Mouse (Mus musculus): ENCODE measurements at regions not wholly inside any gene's neighbourhood (a gene's known extent, or its start where the extent isn't known, plus 50 kb on each side); places are given as distances from the start of the nearest gene placed in this dataset.

DNA sequence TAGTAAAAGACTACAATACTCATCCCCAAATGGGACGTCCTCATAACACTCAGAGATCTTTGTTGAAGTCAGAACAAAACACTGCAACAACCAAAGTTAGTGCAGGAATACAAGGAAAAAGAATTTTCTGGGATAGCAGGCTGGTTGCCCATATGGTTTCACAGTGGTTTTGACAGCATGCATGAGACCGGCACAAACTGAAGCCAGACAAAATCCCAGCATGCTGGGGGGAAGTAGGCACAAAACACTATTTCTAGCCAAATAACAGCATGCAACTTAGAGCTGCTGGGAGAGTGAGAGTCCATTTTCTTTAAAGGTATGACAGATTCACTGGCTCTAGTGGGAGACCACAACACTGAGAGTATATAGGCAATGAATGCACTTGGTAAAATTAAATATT lies 619.1 kb upstream of the Manea start:
- no peaks in the 10 kb centered on the region for H3K9me3 ChIP-seq (ENCODE audit: control insufficient read depth, low read length)
- ATAC-seq (ENCODE audit: low FRiP score, low TSS enrichment) (no peak), DNase-seq (no peak)
- H3K9ac ChIP-seq (replicated peaks; ENCODE audit: low read length), result no peak overlapping the region
- H3K27ac ChIP-seq (replicated peaks; ENCODE audit: low read depth, low read length), result no peak overlapping the region
- no peak overlapping the region for H3K4me2 ChIP-seq (ENCODE audit: low read length)
- no peaks in the 10 kb centered on the region for H3K27me3 ChIP-seq (ENCODE audit: control insufficient read depth, insufficient read depth, low read length)
- no peaks in the 10 kb centered on the region for H3K4me1 ChIP-seq (ENCODE audit: control insufficient read depth, insufficient read depth, low read length)
- H3K4me3 ChIP-seq (replicated peaks; ENCODE audit: low read depth, low read length), result no peak overlapping the region
- no peaks in the 10 kb centered on the region for H3K36me3 ChIP-seq (ENCODE audit: control insufficient read depth, insufficient read depth, low read length)
- WGBS, result 82% methylated on average over 2 of the region's 2 CpGs

DNA sequence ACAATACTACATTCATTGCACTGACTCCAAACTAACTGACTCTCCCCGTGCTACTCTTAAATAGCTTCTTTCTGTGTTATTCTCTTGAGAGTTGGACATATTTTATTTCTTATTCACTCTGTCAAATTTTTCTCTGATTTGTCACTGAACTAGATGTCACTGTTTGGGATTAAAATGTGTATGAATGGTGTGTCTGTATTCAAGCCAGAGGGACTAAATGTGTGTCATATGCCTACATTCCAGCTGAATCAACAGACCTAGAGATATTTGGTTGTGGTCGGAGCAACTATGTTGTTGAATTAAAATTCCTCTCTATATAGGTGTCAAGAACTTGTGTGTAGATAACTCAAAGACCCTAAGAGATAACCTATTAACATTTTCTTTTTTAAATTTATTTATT lies 618.2 kb upstream of the Manea start:
- ATAC-seq (ENCODE audit: low FRiP score, low TSS enrichment) (no peak), DNase-seq (no peak)
- Histone ChIP-seq H3K4me1 (ENCODE audit: control insufficient read depth, insufficient read depth, low read length) (no peaks in the 10 kb centered on the region), H3K27me3 (ENCODE audit: control insufficient read depth, insufficient read depth, low read length) (no peaks in the 10 kb centered on the region), H3K9me3 (ENCODE audit: control insufficient read depth, low read length) (no peaks in the 10 kb centered on the region), H3K36me3 (ENCODE audit: control insufficient read depth, insufficient read depth, low read length) (no peaks in the 10 kb centered on the region), H3K9ac (replicated peaks; ENCODE audit: low read length) (no peak overlapping the region), H3K27ac (replicated peaks; ENCODE audit: low read depth, low read length) (no peak overlapping the region), H3K4me2 (ENCODE audit: low read length) (no peak overlapping the region), H3K4me3 (replicated peaks; ENCODE audit: low read depth, low read length) (no peak overlapping the region)
- 84% methylated on average over 2 of the region's 2 CpGs for WGBS

DNA sequence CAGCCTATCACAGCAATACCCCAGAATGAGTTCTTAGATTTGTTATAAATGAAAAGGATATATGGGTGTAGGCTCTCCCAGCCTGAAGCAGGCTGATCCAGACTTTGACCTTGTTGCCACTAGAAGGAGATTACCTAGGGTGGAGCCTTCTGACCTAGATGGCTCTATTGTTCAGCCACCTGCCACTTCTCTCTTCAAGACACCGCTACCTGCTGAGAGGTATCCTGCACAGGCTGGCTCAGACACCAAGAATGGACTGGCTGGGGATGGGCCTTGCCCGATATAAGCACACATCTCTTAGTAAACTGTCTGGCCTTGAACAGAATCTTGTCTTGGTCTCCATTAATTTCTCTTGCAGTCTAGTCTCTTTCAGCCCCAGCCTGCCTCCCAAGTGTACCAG lies 597.9 kb upstream of the Manea start:
- Histone ChIP-seq H3K27me3 (ENCODE audit: control insufficient read depth, insufficient read depth, low read length) (peaks cover 3% of the 10 kb centered on the region; the same call in 1 of the 2 replicates), H3K4me2 (ENCODE audit: low read length) (no peak overlapping the region), H3K9me3 (ENCODE audit: control insufficient read depth, low read length) (no peaks in the 10 kb centered on the region), H3K27ac (replicated peaks; ENCODE audit: low read depth, low read length) (no peak overlapping the region), H3K9ac (replicated peaks; ENCODE audit: low read length) (no peak overlapping the region), H3K4me1 (ENCODE audit: control insufficient read depth, insufficient read depth, low read length) (no peaks in the 10 kb centered on the region), H3K4me3 (replicated peaks; ENCODE audit: low read depth, low read length) (no peak overlapping the region), H3K36me3 (ENCODE audit: control insufficient read depth, insufficient read depth, low read length) (no peaks in the 10 kb centered on the region)
- WGBS, result 82% methylated on average over 2 of the region's 2 CpGs
- DNase-seq (no peak), ATAC-seq (ENCODE audit: low FRiP score, low TSS enrichment) (no peak)

DNA sequence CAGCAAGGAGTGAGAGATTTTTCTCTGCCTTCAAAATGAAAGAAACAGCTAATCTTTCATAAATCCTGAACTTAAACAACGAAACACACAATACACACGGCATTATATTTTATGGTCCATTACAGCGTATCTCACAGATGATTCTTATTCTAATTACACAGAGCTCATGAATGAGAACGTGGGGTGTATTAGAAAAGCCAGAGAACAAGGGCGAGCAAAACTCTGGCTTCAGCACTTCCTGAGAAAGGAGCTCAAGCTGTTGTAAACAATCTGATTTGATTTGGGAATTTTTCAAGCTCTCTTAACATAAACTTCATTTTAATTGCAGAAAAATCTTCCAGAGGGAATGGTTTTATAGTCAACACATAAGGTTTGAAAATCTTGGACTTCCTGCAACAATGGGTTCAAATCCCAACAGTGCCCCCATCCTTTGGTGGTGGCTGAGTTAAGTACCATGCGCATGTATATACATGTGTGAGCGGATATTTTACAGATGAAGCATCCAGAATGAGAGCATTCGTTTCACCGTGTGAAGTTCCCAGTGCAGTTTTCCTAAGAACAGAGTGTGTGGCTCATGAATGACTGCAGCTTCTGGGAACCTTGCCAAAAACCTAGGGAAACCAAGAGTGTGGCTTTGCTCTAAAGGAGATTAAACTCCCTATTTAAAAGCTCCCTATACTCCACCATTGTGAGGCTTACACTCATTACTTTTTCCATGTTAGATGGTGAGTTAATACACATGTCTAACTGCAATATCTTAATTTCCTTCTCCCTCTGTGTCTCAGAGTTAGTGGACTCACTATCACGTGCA lies 587.5 kb upstream of the Manea start:
- Histone ChIP-seq H3K9me3 (ENCODE audit: control insufficient read depth, low read length) (no peaks in the 10 kb centered on the region), H3K36me3 (ENCODE audit: control insufficient read depth, insufficient read depth, low read length) (no peaks in the 10 kb centered on the region), H3K27ac (replicated peaks; ENCODE audit: low read depth, low read length) (no peak overlapping the region), H3K27me3 (ENCODE audit: control insufficient read depth, insufficient read depth, low read length) (peaks cover 18% of the 10 kb centered on the region), H3K9ac (replicated peaks; ENCODE audit: low read length) (no peak overlapping the region), H3K4me2 (ENCODE audit: low read length) (no peak overlapping the region), H3K4me3 (replicated peaks; ENCODE audit: low read depth, low read length) (no peak overlapping the region), H3K4me1 (ENCODE audit: control insufficient read depth, insufficient read depth, low read length) (no peaks in the 10 kb centered on the region)
- DNase-seq (peak; percentile 91), ATAC-seq (ENCODE audit: low FRiP score, low TSS enrichment) (peak; percentile 84)
- WGBS, result 16% methylated on average over 10 of the region's 10 CpGs

DNA sequence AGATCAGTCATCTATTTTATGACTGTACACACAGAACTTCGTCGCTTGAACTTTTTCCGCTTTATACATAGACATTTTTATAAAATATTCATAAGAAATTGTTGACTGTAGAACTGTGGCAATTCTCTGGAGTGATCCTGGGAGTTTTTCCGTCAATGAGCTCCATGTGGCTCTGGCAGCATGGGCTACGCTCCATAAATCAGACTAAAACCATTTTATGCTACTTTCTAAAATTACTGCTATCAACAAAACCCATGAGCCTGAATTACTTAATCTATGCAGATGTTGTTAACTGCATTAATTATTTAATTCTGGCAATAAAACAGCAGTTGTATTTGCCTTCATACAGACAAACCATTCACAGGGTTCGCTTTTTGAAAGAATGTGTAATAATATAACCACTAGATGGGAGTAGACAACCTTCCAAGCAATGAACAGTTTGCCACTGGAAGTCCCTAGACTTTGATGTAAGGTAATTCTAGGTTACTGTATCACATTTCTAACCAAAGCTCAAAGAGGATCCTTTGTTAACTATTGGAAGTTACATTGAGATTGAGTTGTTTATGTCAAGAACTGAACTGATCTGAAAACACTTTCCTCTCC lies 583.3 kb upstream of the Manea start:
- DNase-seq (peak; percentile 84), ATAC-seq (ENCODE audit: low FRiP score, low TSS enrichment) (peak; percentile 59)
- Histone ChIP-seq H3K36me3 (ENCODE audit: control insufficient read depth, insufficient read depth, low read length) (no peaks in the 10 kb centered on the region), H3K4me1 (ENCODE audit: control insufficient read depth, insufficient read depth, low read length) (no peaks in the 10 kb centered on the region), H3K4me2 (ENCODE audit: low read length) (no peak overlapping the region), H3K27ac (replicated peaks; ENCODE audit: low read depth, low read length) (no peak overlapping the region), H3K9me3 (ENCODE audit: control insufficient read depth, low read length) (no peaks in the 10 kb centered on the region), H3K27me3 (ENCODE audit: control insufficient read depth, insufficient read depth, low read length) (peaks cover 5% of the 10 kb centered on the region; the same call in 1 of the 2 replicates), H3K4me3 (replicated peaks; ENCODE audit: low read depth, low read length) (no peak overlapping the region), H3K9ac (replicated peaks; ENCODE audit: low read length) (no peak overlapping the region)
- WGBS, result 55% methylated on average over 6 of the region's 6 CpGs

DNA sequence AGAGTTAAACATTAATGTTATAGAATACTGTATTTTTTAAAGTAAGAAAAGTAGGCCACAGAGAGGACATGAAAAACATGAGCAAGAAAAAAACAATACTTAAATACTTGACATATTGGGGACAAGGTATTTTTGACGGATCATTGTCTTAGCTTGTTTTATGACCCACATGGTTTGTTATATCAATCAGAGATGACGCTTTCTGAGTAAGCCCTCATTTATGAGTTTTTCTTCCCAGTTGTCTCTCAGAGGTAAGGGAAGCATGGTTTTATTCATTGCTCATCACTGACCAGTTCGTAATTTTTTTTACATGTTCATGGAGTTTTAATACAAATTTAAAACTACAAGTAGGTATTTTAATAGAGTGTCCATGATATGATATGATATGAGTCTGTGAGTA lies 579.4 kb upstream of the Manea start:
- Histone ChIP-seq H3K4me2 (ENCODE audit: low read length) (no peak overlapping the region), H3K27ac (replicated peaks; ENCODE audit: low read depth, low read length) (no peak overlapping the region), H3K9me3 (ENCODE audit: control insufficient read depth, low read length) (no peaks in the 10 kb centered on the region), H3K4me1 (ENCODE audit: control insufficient read depth, insufficient read depth, low read length) (no peaks in the 10 kb centered on the region), H3K36me3 (ENCODE audit: control insufficient read depth, insufficient read depth, low read length) (no peaks in the 10 kb centered on the region), H3K27me3 (ENCODE audit: control insufficient read depth, insufficient read depth, low read length) (peaks cover 5% of the 10 kb centered on the region; the same call in 1 of the 2 replicates), H3K9ac (replicated peaks; ENCODE audit: low read length) (no peak overlapping the region), H3K4me3 (replicated peaks; ENCODE audit: low read depth, low read length) (no peak overlapping the region)
- ATAC-seq (ENCODE audit: low FRiP score, low TSS enrichment) (no peak), DNase-seq (no peak)
- 89% methylated on average over 3 of the region's 3 CpGs for WGBS

DNA sequence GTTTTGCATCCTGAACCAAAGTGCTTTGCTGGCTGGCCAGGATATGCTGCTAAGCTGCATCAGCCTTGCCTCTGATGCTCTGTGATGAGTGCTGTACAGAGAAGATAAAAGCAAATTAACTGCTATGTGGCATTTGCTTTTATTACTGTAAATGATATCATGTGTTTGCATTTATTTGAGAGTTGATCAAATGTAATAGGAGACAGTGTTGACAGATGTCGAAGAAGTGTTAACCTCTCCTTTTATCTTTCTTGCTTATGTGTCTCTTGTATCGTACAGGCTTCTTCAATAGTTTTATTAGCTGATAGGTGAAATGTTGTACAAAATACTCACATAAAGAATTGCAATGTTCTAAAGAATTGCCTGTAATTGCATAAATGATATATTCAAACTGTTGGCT lies 541.8 kb upstream of the Manea start:
- no peak for ATAC-seq (ENCODE audit: low FRiP score, low TSS enrichment)
- WGBS, result 83% methylated on average over 2 of the region's 2 CpGs
- no peaks in the 10 kb centered on the region for H3K9me3 ChIP-seq (ENCODE audit: control insufficient read depth, low read length)

DNA sequence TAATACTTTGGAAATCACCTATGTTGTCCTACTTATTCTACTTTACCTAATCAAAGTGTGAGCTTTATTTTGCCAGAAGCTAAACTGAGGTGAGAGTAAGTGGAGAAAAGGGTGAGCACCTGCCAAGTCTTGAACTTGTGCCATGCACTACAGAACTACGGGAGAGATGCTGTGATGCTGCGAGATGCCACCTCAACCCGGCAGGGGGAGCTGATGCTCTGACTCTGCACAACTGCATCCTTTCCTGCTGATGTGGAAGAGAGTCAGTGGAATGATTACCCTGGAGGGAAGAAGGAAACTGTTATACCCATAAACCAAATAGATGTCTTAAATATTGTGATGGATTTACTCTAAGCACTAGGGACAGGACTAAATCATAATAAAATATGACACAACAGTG lies 532.3 kb upstream of the Manea start:
- no peak overlapping the region for H3K4me3 ChIP-seq (replicated peaks; ENCODE audit: low read depth, low read length)
- no peak overlapping the region for H3K4me2 ChIP-seq (ENCODE audit: low read length)
- no peaks in the 10 kb centered on the region for H3K36me3 ChIP-seq (ENCODE audit: control insufficient read depth, insufficient read depth, low read length)
- ATAC-seq (ENCODE audit: low FRiP score, low TSS enrichment) (no peak), DNase-seq (no peak)
- H3K4me1 ChIP-seq (ENCODE audit: control insufficient read depth, insufficient read depth, low read length), result no peaks in the 10 kb centered on the region
- no peaks in the 10 kb centered on the region for H3K27me3 ChIP-seq (ENCODE audit: control insufficient read depth, insufficient read depth, low read length)
- no peak overlapping the region for H3K9ac ChIP-seq (replicated peaks; ENCODE audit: low read length)
- H3K9me3 ChIP-seq (ENCODE audit: control insufficient read depth, low read length), result no peaks in the 10 kb centered on the region
- WGBS, result 38% methylated on average over 3 of the region's 3 CpGs
- H3K27ac ChIP-seq (replicated peaks; ENCODE audit: low read depth, low read length), result no peak overlapping the region

More for the DNA sequence above, 541.8 kb upstream of the Manea start:
- Histone ChIP-seq H3K9ac (replicated peaks; ENCODE audit: low read length) (no peak overlapping the region), H3K27ac (replicated peaks; ENCODE audit: low read depth, low read length) (no peak overlapping the region), H3K4me3 (replicated peaks; ENCODE audit: low read depth, low read length) (no peak overlapping the region), H3K4me1 (ENCODE audit: control insufficient read depth, insufficient read depth, low read length) (no peaks in the 10 kb centered on the region), H3K36me3 (ENCODE audit: control insufficient read depth, insufficient read depth, low read length) (no peaks in the 10 kb centered on the region), H3K27me3 (ENCODE audit: control insufficient read depth, insufficient read depth, low read length) (no peaks in the 10 kb centered on the region), H3K4me2 (ENCODE audit: low read length) (no peak overlapping the region)
- DNase-seq, result no peak

DNA sequence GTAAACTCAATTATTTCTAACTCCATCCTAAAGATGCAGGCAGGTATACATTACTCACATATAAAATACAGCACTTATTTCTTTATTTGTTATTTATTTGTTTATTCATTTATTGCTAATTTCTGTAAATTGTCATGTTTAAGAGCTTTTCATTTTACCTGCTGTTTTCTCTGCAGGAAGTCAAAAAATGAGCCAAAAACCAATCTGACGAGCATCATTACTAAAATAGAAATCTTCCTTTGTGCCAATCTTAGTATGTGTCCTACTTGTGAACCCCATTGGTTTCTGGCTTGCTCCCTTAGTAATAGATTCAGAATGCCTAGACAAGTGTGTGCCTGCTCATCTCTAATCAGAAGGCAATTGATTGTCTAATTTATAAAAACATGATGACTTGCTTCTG lies 495.1 kb upstream of the Manea start:
- Histone ChIP-seq H3K27ac (replicated peaks; ENCODE audit: low read depth, low read length) (no peak overlapping the region), H3K9me3 (ENCODE audit: control insufficient read depth, low read length) (no peaks in the 10 kb centered on the region), H3K27me3 (ENCODE audit: control insufficient read depth, insufficient read depth, low read length) (no peaks in the 10 kb centered on the region), H3K4me2 (ENCODE audit: low read length) (no peak overlapping the region), H3K4me3 (replicated peaks; ENCODE audit: low read depth, low read length) (no peak overlapping the region), H3K4me1 (ENCODE audit: control insufficient read depth, insufficient read depth, low read length) (no peaks in the 10 kb centered on the region), H3K9ac (replicated peaks; ENCODE audit: low read length) (no peak overlapping the region), H3K36me3 (ENCODE audit: control insufficient read depth, insufficient read depth, low read length) (no peaks in the 10 kb centered on the region)
- ATAC-seq (ENCODE audit: low FRiP score, low TSS enrichment), result no peak
- DNase-seq, result no peak
- WGBS, result 81% methylated on average over 1 of the region's 1 CpGs

Measured in midbrain, embryonic 14.5 days (tissue).